Mouse (Mus musculus) cerebellum, adult 2 months (tissue): ENCODE measurements around the gene Hcfc1r1. TPM values are rescaled to one million over a fixed set of nuclear protein-coding genes. Genes with fewer than 3 reads are reported as not detected.

ENCODE experiments used
- DNase-seq, 2 experiments: peaks; one replicate each; pipeline ENCODE4 v3.0.0; 2021
- H3K27ac ChIP-seq: fragments of 200-500 bp; 2 replicates; pipeline ENCODE4 v1.5.1; 2012; ENCODE audit warnings: low read length, control low read depth, inconsistent platforms; ENCODE audit not compliant: insufficient read depth
- H3K27me3 ChIP-seq: fragments of 200-500 bp; 2 replicates; pipeline ENCODE4 v1.6.1; 2012; ENCODE audit warnings: inconsistent platforms, mild to moderate bottlenecking, low read length, moderate library complexity; ENCODE audit not compliant: control insufficient read depth, insufficient read depth
- H3K4me1 ChIP-seq: fragments of 200-500 bp; 2 replicates; pipeline ENCODE4 v1.6.1; 2011; ENCODE audit warnings: low read length; ENCODE audit not compliant: control insufficient read depth, insufficient read depth
- H3K4me3 ChIP-seq: fragments of 200-500 bp; replicated peaks from 2 replicates; pipeline ENCODE3; 2011; ENCODE audit warnings: mild to moderate bottlenecking, low read depth, low read length, control low read depth; ENCODE audit not compliant: insufficient read depth
- CTCF ChIP-seq: fragments of 200-500 bp; IDR thresholded peaks from 2 replicates; pipeline ENCODE4 v1.5.1; 2011; ENCODE audit warnings: low read depth, mild to moderate bottlenecking, control low read depth, low read length, moderate library complexity, borderline replicate concordance; ENCODE audit not compliant: insufficient read depth
- POLR2A ChIP-seq: fragments of 200-500 bp; IDR thresholded peaks from 2 replicates; pipeline ENCODE4 v1.6.1; 2011; ENCODE audit warnings: low read length, control low read depth, borderline replicate concordance; ENCODE audit not compliant: insufficient read depth
- WGBS: fragments of 180-500 bp; shearing (Covaris S2); methylation state at CpG from one replicate; pipeline ENCODE4 v1.1.7; 2018; 5-methylcytosine and 5-hydroxymethylcytosine counted together
- polyA plus RNA-seq: library from polyadenylated mRNA; depleted of rRNA; stranded (reverse); fragments of >200 nt; gene quantifications from 2 replicates; pipeline ENCODE4 v1.2.3, GENCODE M21; 2012

Hcfc1r1 gene
- polyA plus RNA-seq, 1 experiment, result 173 TPM

GRCm38 (mm10) chr17:23676473-23677031 lies 3.2 kb downstream of the Hcfc1r1 start:
- peak overlapping the region; percentile 67 for H3K4me3 ChIP-seq
- H3K27me3 ChIP-seq, result no peaks in the 10 kb centered on the region
- WGBS, result under 1% methylated on average over 37 of the region's 37 CpGs
- H3K27ac ChIP-seq, result peak overlapping the region; percentile 60
- TF ChIP-seq CTCF (no peak), POLR2A (no peak)
- DNase-seq, result peak; percentile 77 to 78
- H3K4me1 ChIP-seq, result no peaks in the 10 kb centered on the region; the same call in none of the 2 replicates

GRCm38 (mm10) chr17:23677236-23677679 lies 3.9 kb downstream of the Hcfc1r1 start, which contains the start of gene Tnfrsf12a:
Tnfrsf12a (minus strand) TSS chr17:23677468.
- DNase-seq, result peak; percentile 87 to 91
- no peaks in the 10 kb centered on the region for H3K27me3 ChIP-seq
- TF ChIP-seq POLR2A, result peak; percentile 94
- no peak for TF ChIP-seq CTCF
- peak within 1 kb of the TSS; percentile 67 for H3K4me3 ChIP-seq
- H3K4me1 ChIP-seq, result no peaks in the 10 kb centered on the region; the same call in none of the 2 replicates
- WGBS, result under 1% methylated on average over 34 of the region's 34 CpGs
- H3K27ac ChIP-seq, result peak within 1 kb of the TSS; percentile 60

- Histone ChIP-seq H3K27ac (no peak within 1 kb of the TSS), H3K4me1 (peaks cover 5% of the 10 kb centered on the region), H3K27me3 (no peaks in the 10 kb centered on the region), H3K4me3 (peak within 1 kb of the TSS; percentile 5)
- TF ChIP-seq POLR2A (no peak), CTCF (no peak)
- DNase-seq, result no peak
- WGBS, result 5% methylated on average over 38 of the region's 38 CpGs
Observed at GRCm38 (mm10) chr17:23679127-23679835, 5.9 kb downstream of the Hcfc1r1 start, which contains the start of gene Cldn6. Cldn6 (plus strand) TSS chr17:23679249.

- peaks cover 5% of the 10 kb centered on the region for H3K4me1 ChIP-seq
- H3K27ac ChIP-seq, result no peak overlapping the region
- no peaks in the 10 kb centered on the region for H3K27me3 ChIP-seq
- no peak for DNase-seq
- 91% methylated on average over 9 of the region's 9 CpGs for WGBS
- TF ChIP-seq CTCF (no peak), POLR2A (no peak)
- H3K4me3 ChIP-seq, result no peak overlapping the region
Observed at GRCm38 (mm10) chr17:23680336-23680735, 6.9 kb downstream of the Hcfc1r1 start.

GRCm38 (mm10) chr17:23681086-23681485 lies 7.7 kb downstream of the Hcfc1r1 start:
- Histone ChIP-seq H3K4me1 (peaks cover 5% of the 10 kb centered on the region; the same call in 1 of the 2 replicates), H3K27me3 (no peaks in the 10 kb centered on the region), H3K27ac (no peak overlapping the region), H3K4me3 (no peak overlapping the region)
- WGBS, result 59% methylated on average over 10 of the region's 10 CpGs
- no peak for TF ChIP-seq CTCF
- TF ChIP-seq POLR2A, result no peak
- DNase-seq, result no peak

- H3K27me3 ChIP-seq, result no peaks in the 10 kb centered on the region
- H3K4me1 ChIP-seq, result peaks cover 5% of the 10 kb centered on the region; the same call in 1 of the 2 replicates
- H3K27ac ChIP-seq, result no peak overlapping the region
- TF ChIP-seq CTCF, result no peak
- no peak for TF ChIP-seq POLR2A
- 71% methylated on average over 4 of the region's 4 CpGs for WGBS
- H3K4me3 ChIP-seq, result no peak overlapping the region
- no peak for DNase-seq
Observed at GRCm38 (mm10) chr17:23682092-23682491, 8.7 kb downstream of the Hcfc1r1 start.

- Histone ChIP-seq H3K4me3 (no peak overlapping the region), H3K27me3 (no peaks in the 10 kb centered on the region), H3K27ac (no peak overlapping the region), H3K4me1 (peaks cover 5% of the 10 kb centered on the region; the same call in 1 of the 2 replicates)
- no peak for TF ChIP-seq POLR2A
- no peak for TF ChIP-seq CTCF
- no peak for DNase-seq
- whole genome bisulfite sequencing, result 64% methylated on average over 3 of the region's 3 CpGs
Observed at GRCm38 (mm10) chr17:23682530-23682929, 9.1 kb downstream of the Hcfc1r1 start.
